Mouse (Mus musculus) midbrain, embryonic 16.5 days (tissue): ENCODE measurements around the gene Atad2b. TPM values are rescaled to one million over a fixed set of nuclear protein-coding genes. Genes with fewer than 3 reads are reported as not detected.

ENCODE experiments used
- ATAC-seq: fragments of 200-750 bp; cut with Nextera tagmentation; 2 replicates; pipeline ENCODE4 v1.8.0; 2017; ENCODE audit warnings: moderate TSS enrichment
- H3K27ac ChIP-seq: fragments of 300-500 bp; sonication (generic); 2 replicates; pipeline ENCODE4 v1.5.1; 2014; ENCODE audit warnings: mild to moderate bottlenecking, low read length, mixed read lengths
- H3K27me3 ChIP-seq: fragments of 300-500 bp; sonication (generic); 2 replicates; pipeline ENCODE4 v1.6.1; 2014; ENCODE audit warnings: low read depth, low read length, mixed read lengths; ENCODE audit not compliant: control insufficient read depth, insufficient read depth
- H3K36me3 ChIP-seq: fragments of 300-500 bp; sonication (generic); 2 replicates; pipeline ENCODE4 v1.6.1; 2014; ENCODE audit warnings: mild to moderate bottlenecking, low read length, moderate library complexity, mixed read lengths; ENCODE audit not compliant: control insufficient read depth, insufficient read depth
- H3K4me1 ChIP-seq: fragments of 300-500 bp; sonication (generic); 2 replicates; pipeline ENCODE4 v1.6.1; 2014; ENCODE audit warnings: mild to moderate bottlenecking, low read length, mixed read lengths; ENCODE audit not compliant: control insufficient read depth, insufficient read depth
- H3K4me2 ChIP-seq: fragments of 300-500 bp; sonication (generic); 2 replicates; pipeline ENCODE4 v1.6.1; 2014; ENCODE audit warnings: mild to moderate bottlenecking, low read length, mixed read lengths
- H3K4me3 ChIP-seq: fragments of 300-500 bp; sonication (generic); 2 replicates; pipeline ENCODE4 v1.5.1; 2014; ENCODE audit warnings: low read depth, mild to moderate bottlenecking, low read length, moderate library complexity, mixed read lengths
- H3K9ac ChIP-seq: fragments of 300-500 bp; sonication (generic); 2 replicates; pipeline ENCODE4 v1.6.1; 2014; ENCODE audit warnings: low read depth, low read length, mixed read lengths
- H3K9me3 ChIP-seq: fragments of 300-500 bp; sonication (generic); replicated peaks from 2 replicates; pipeline ENCODE4 v1.6.1; 2014; ENCODE audit warnings: mild to moderate bottlenecking, low read length, mixed read lengths; ENCODE audit not compliant: control insufficient read depth, poor library complexity, severe bottlenecking
- WGBS: fragments of 180-500 bp; shearing (Covaris S2); extraction: QIAGEN DNeasy Blood & Tissue Kit; methylation state at CpG from one replicate; pipeline ENCODE4 v1.1.7; 2014; 5-methylcytosine and 5-hydroxymethylcytosine counted together
- polyA plus RNA-seq: library from polyadenylated mRNA; unstranded; fragments of >200 nt; fragmentation: Nextera tagmentation; extraction: Ambion mirVana; gene quantifications from 2 replicates; pipeline ENCODE4 v1.2.1, GENCODE M21; 2015

Gene Atad2b
- polyA plus RNA-seq, 1 experiment from 2014 or later, result 8.0 TPM

DNA sequence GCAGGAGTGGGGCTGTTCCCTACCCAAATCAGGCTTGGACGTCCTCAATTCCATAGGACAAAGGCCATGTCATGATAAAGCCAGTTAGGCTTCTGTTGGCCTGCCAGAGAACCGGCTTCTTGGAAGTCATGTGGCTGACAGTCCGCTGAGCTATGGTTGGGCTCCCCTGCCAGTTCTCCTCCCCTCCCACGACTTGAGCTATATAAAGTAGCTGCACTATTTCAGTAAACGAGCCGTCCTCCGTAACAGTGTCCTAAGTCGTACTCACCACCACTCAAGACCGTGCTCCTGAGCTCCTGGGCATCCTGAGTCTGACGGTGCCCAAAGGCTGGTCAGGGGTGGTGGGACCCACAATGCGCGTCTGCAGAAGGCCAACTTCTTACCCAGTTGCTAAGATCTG is 156.0 kb downstream of the Atad2b start:
- no peaks in the 10 kb centered on the region for H3K36me3 ChIP-seq
- no peak overlapping the region for H3K9ac ChIP-seq
- no peaks in the 10 kb centered on the region for H3K27me3 ChIP-seq
- WGBS, result 92% methylated on average over 12 of the region's 12 CpGs
- no peaks in the 10 kb centered on the region for H3K4me1 ChIP-seq
- H3K9me3 ChIP-seq, result no peaks in the 10 kb centered on the region
- H3K4me2 ChIP-seq, result no peak overlapping the region
- no peak overlapping the region for H3K27ac ChIP-seq
- no peak overlapping the region for H3K4me3 ChIP-seq
- ATAC-seq, result no peak

- 88% methylated on average over 4 of the region's 4 CpGs for WGBS
- Histone ChIP-seq H3K4me3 (no peak overlapping the region), H3K4me2 (no peak overlapping the region), H3K4me1 (no peaks in the 10 kb centered on the region), H3K36me3 (peaks cover 20% of the 10 kb centered on the region), H3K9ac (no peak overlapping the region), H3K27me3 (no peaks in the 10 kb centered on the region), H3K27ac (no peak overlapping the region), H3K9me3 (no peaks in the 10 kb centered on the region)
- no peak for ATAC-seq
These were observed 164.3 kb downstream of the Atad2b start for GRCm38 (mm10) chr12:5081480-5081879.

DNA sequence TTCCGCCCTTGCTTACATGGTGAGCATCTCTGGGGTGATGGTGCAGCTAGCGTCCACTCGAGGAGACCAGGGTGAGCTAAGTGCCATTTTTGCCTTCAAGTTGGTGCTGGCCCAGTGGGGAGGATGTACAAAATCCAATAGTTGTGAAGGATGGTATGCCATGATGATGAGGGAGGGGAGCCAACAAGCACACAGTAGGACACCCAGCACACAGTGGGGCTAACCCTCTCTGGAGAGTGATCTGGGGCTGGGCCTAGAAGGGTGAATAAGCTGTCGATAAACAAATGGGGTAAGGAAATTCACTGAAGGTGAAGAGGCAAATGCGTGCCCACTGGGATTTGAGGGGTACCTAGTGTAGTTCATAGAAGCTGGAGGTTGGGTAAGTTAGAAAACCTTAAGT is 167.6 kb downstream of the Atad2b start:
- H3K4me3 ChIP-seq, result no peak overlapping the region
- H3K36me3 ChIP-seq, result peaks cover 20% of the 10 kb centered on the region
- H3K27ac ChIP-seq, result no peak overlapping the region
- H3K4me2 ChIP-seq, result no peak overlapping the region
- H3K27me3 ChIP-seq, result no peaks in the 10 kb centered on the region
- H3K4me1 ChIP-seq, result peaks cover 10% of the 10 kb centered on the region
- no peaks in the 10 kb centered on the region for H3K9me3 ChIP-seq
- 97% methylated on average over 5 of the region's 5 CpGs for WGBS
- no peak overlapping the region for H3K9ac ChIP-seq
- ATAC-seq, result no peak

DNA sequence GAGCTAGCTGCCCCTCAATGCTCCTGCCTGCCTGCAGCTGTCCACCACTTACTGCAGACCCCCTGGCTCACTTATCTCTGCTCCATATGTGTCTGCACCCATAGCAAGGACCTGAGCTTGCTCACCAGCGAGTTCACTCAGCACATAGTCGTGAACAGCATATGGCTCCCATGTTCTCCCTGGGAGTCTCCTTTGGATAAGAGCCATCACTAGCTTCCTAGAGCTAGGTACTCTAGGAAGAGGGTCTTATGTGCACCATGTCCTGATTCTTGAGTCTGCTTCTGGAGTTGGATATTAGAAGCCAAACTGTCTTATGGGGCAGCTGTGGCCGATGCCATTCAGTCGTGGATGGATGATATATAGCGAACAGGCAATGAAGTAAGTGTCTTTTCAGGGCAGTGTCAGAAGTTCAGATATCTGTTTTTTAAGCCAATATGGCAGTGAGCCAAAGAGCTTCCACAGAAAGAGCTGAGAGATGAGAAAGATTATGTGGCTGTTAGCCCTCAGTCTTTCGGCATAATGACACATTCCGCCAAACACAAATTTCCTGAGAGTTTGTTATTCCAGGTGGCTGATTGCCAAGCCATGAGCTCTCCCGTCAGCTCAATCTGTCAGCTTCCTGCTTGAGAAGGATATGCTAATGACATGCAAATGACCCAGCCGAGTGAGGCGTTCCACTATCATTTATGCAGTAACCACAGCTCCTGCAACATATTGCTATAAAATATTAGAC is 170.8 kb downstream of the Atad2b start:
- H3K4me2 ChIP-seq, result no peak overlapping the region
- H3K4me3 ChIP-seq, result no peak overlapping the region
- peaks cover 18% of the 10 kb centered on the region for H3K36me3 ChIP-seq
- ATAC-seq, result peak; percentile 83
- 28% methylated on average over 10 of the region's 10 CpGs for WGBS
- H3K9me3 ChIP-seq, result no peaks in the 10 kb centered on the region
- H3K4me1 ChIP-seq, result peaks cover 10% of the 10 kb centered on the region
- no peaks in the 10 kb centered on the region for H3K27me3 ChIP-seq
- peak overlapping the region; percentile 68 for H3K27ac ChIP-seq
- no peak overlapping the region for H3K9ac ChIP-seq

- peak overlapping the region; percentile 77 for H3K27ac ChIP-seq
- no peak overlapping the region for H3K4me2 ChIP-seq
- H3K9me3 ChIP-seq, result no peaks in the 10 kb centered on the region
- H3K9ac ChIP-seq, result no peak overlapping the region
- no peak overlapping the region for H3K4me3 ChIP-seq
- ATAC-seq, result peak; percentile 63
- peaks cover 10% of the 10 kb centered on the region for H3K4me1 ChIP-seq
- H3K36me3 ChIP-seq, result peaks cover 16% of the 10 kb centered on the region
- H3K27me3 ChIP-seq, result no peaks in the 10 kb centered on the region
- WGBS, result 13% methylated on average over 1 of the region's 1 CpGs
These were observed 171.5 kb downstream of the Atad2b start for GRCm38 (mm10) chr12:5088639-5089038.

Other genes with a start within 250 kb of the Atad2b start
- gene Fam228a, start 178.9 kb upstream of the Atad2b start, polyA plus RNA-seq, result 0.69 and 1.1 TPM in 2 replicates
- 15.1 and 17.4 TPM in 2 replicates for gene Pfn4, start 148.3 kb upstream of the Atad2b start, polyA plus RNA-seq
- 5.9 and 8.0 TPM in 2 replicates for gene Fam228b, start 148.1 kb upstream of the Atad2b start, polyA plus RNA-seq
- gene Sf3b6, start 99.8 kb upstream of the Atad2b start, polyA plus RNA-seq, result 204 TPM in 2 replicates
- 36.7 and 43.0 TPM in 2 replicates for gene Fkbp1b, start 75.8 kb upstream of the Atad2b start, polyA plus RNA-seq
- 12.7 and 14.4 TPM in 2 replicates for gene Wdcp, start 74.0 kb upstream of the Atad2b start, polyA plus RNA-seq
- gene Mfsd2b, start 43.0 kb upstream of the Atad2b start, polyA plus RNA-seq, result 2.9 and 3.0 TPM in 2 replicates
- gene Ubxn2a, start 9.6 kb upstream of the Atad2b start, polyA plus RNA-seq, result 38.7 and 40.9 TPM in 2 replicates